Comparison of ENCODE assay signal across 10 mouse cellular contexts in the genomic region with DNA sequence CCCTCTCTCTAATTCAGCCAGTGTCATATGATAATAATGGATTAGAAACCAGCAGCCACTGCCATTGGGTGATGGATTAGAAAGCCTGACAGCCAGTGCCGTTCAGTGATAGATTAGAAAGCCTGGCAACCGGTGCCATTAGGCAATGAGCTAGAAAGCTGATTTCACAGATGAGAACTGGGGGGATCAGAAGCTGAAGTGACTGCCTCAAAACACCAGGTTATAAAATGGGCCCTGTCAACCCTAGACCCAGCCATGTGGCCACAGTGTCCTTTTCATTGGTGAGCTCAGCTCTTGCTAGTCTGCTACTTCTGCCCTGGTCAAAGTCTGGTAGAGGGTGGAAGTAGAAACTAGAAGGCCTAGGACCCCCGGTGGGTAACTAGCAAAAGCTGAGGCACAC.
A peak's percentile ranks its signal among the peaks of the same experiment; 100 is the strongest.
DNase-seq lines count a peak whose midpoint lies in the region; ATAC-seq and TF ChIP-seq lines count a peak whose summit lies in the region.
"Had no signal": no experiment of that assay in that cellular context is flagged by ENCODE, and none has a peak within 500 bp of the region (broad histone marks: within the 10 kb centered on the region; RNA-seq: fewer than 3 reads in every experiment).

No protein-coding gene starts in this region.

- 0 out of 2 replicates have a peak overlapping the region, but pooled peaks have one; percentile 23 for H3K9ac ChIP-seq in kidney, postnatal 0 days (ENCODE audit: low read depth, low read length)
- H3K9ac ChIP-seq in hindbrain, embryonic 14.5 days, result no peak overlapping the region
- H3K9ac ChIP-seq in midbrain, embryonic 11.5 days (ENCODE audit: low read length), result peak overlapping the region; percentile 38

- 11% methylated on average over 3 of the region's 3 CpGs for WGBS in kidney, postnatal 0 days
- WGBS in kidney, adult 2 months, result 36% methylated on average over 3 of the region's 3 CpGs
- 5% methylated on average over 3 of the region's 3 CpGs for whole genome bisulfite sequencing in hindbrain, embryonic 14.5 days
- WGBS in midbrain, embryonic 11.5 days, result 10% methylated on average over 3 of the region's 3 CpGs

- no peak for ATAC-seq in kidney, postnatal 0 days (replicated peaks; ENCODE audit: low FRiP score, low read depth)
- ATAC-seq in hindbrain, embryonic 14.5 days (ENCODE audit: low FRiP score), result peak; percentile 44; the same call in 1 of the 2 replicates
- ATAC-seq in midbrain, embryonic 11.5 days (ENCODE audit: low FRiP score), result peak; percentile 25

- H3K9me3 ChIP-seq in kidney, postnatal 0 days (replicated peaks; ENCODE audit: low read length), result no peaks in the 10 kb centered on the region
- no peaks in the 10 kb centered on the region for H3K9me3 ChIP-seq in hindbrain, embryonic 14.5 days (ENCODE audit: control insufficient read depth, low read length)
- no peaks in the 10 kb centered on the region for H3K9me3 ChIP-seq in midbrain, embryonic 11.5 days (ENCODE audit: control insufficient read depth, low read length)

- peak overlapping the region; percentile 80; the same call in 1 of the 2 replicates for H3K27ac ChIP-seq in kidney, postnatal 0 days
- no peak overlapping the region for H3K27ac ChIP-seq in kidney, adult 2 months (ENCODE audit: insufficient read depth, low read depth, low read length)
- H3K27ac ChIP-seq in hindbrain, embryonic 14.5 days, result no peak overlapping the region
- no peak overlapping the region for H3K27ac ChIP-seq in midbrain, embryonic 11.5 days (ENCODE audit: low read depth, low read length)

- peaks cover 10% of the 10 kb centered on the region for H3K4me1 ChIP-seq in kidney, postnatal 0 days (replicated peaks; ENCODE audit: insufficient read depth, low read length)
- peaks cover 7% of the 10 kb centered on the region; the same call in 1 of the 2 replicates for H3K4me1 ChIP-seq in kidney, adult 2 months (ENCODE audit: control insufficient read depth, insufficient read depth, low read length)
- H3K4me1 ChIP-seq in hindbrain, embryonic 14.5 days (replicated peaks; ENCODE audit: control insufficient read depth, insufficient read depth, low read length), result peaks cover 20% of the 10 kb centered on the region
- peaks cover 14% of the 10 kb centered on the region for H3K4me1 ChIP-seq in midbrain, embryonic 11.5 days (ENCODE audit: control insufficient read depth, insufficient read depth, low read length)

- no peak for DNase-seq in kidney, postnatal 0 days (ENCODE audit: low spot score)
- no peak for DNase-seq in kidney, adult 2 months
- peak; percentile 52 for DNase-seq in hindbrain, embryonic 14.5 days (ENCODE audit: low spot score)
- DNase-seq in midbrain, embryonic 11.5 days (ENCODE audit: low spot score, missing footprints), result no peak
- peak; percentile 63 for DNase-seq in retina, postnatal 1 day
- no peak for DNase-seq in ovary, postnatal 36 days (ENCODE audit: low spot score)
- DNase-seq in frontal cortex, postnatal 10 days (ENCODE audit: low spot score in 2 of 2), result no peak
- DNase-seq: adrenal gland, adult 8-10 months; cerebellum, adult 9-11 months; thymus, postnatal 25 days had no signal

- no peak for TF ChIP-seq POLR2A in kidney, adult 2 months (IDR thresholded peaks at IDR 0.05; ENCODE audit: low read depth, low read length)

- H3K36me3 ChIP-seq in kidney, postnatal 0 days (ENCODE audit: insufficient read depth, low read length), result no peaks in the 10 kb centered on the region
- no peaks in the 10 kb centered on the region for H3K36me3 ChIP-seq in kidney, adult 2 months (ENCODE audit: control insufficient read depth, insufficient read depth, low read length)
- no peaks in the 10 kb centered on the region for H3K36me3 ChIP-seq in hindbrain, embryonic 14.5 days (replicated peaks; ENCODE audit: control insufficient read depth, insufficient read depth)
- no peaks in the 10 kb centered on the region; the same call in 1 of the 2 replicates for H3K36me3 ChIP-seq in midbrain, embryonic 11.5 days (ENCODE audit: control insufficient read depth, insufficient read depth, low read length)

- H3K27me3 ChIP-seq in kidney, postnatal 0 days (ENCODE audit: insufficient read depth, low read length), result no peaks in the 10 kb centered on the region
- no peaks in the 10 kb centered on the region for H3K27me3 ChIP-seq in kidney, adult 2 months (replicated peaks; ENCODE audit: control insufficient read depth, insufficient read depth, low read length)
- no peaks in the 10 kb centered on the region for H3K27me3 ChIP-seq in hindbrain, embryonic 14.5 days (ENCODE audit: control insufficient read depth, insufficient read depth, low read length)
- H3K27me3 ChIP-seq in midbrain, embryonic 11.5 days (ENCODE audit: control insufficient read depth, insufficient read depth, low read length), result no peaks in the 10 kb centered on the region

- TF ChIP-seq CTCF in kidney, postnatal 0 days (IDR thresholded peaks at IDR 0.05; ENCODE audit: low read depth), result no peak
- TF ChIP-seq CTCF in kidney, adult 2 months (conservative IDR thresholded peaks at IDR 0.05; ENCODE audit: insufficient read depth, insufficient read length, low read depth, low read length), result no peak

- H3K4me3 ChIP-seq in kidney, postnatal 0 days (replicated peaks; ENCODE audit: low read depth, low read length), result no peak overlapping the region
- H3K4me3 ChIP-seq in kidney, adult 2 months (ENCODE audit: insufficient read depth, low read depth, low read length), result no peak overlapping the region
- H3K4me3 ChIP-seq in hindbrain, embryonic 14.5 days (replicated peaks; ENCODE audit: low read length), result no peak overlapping the region
- H3K4me3 ChIP-seq in midbrain, embryonic 11.5 days (ENCODE audit: low read depth, low read length), result no peak overlapping the region

- no peak overlapping the region for H3K4me2 ChIP-seq in kidney, postnatal 0 days (ENCODE audit: low read length)
- H3K4me2 ChIP-seq in hindbrain, embryonic 14.5 days (replicated peaks), result no peak overlapping the region
- 0 out of 2 replicates have a peak overlapping the region, but pooled peaks have one; percentile 13 for H3K4me2 ChIP-seq in midbrain, embryonic 11.5 days

Comparison
In these comparisons a context has a peak if more than half of its experiments do, and no peak if none do; other contexts are left out.
1. DNase-seq: peak in hindbrain, embryonic 14.5 days (single experiment) and retina, postnatal 1 day (single experiment); none in kidney, postnatal 0 days (single experiment), kidney, adult 2 months (single experiment), midbrain, embryonic 11.5 days (single experiment), ovary, postnatal 36 days (single experiment) and frontal cortex, postnatal 10 days (0 of 2).